Mouse (Mus musculus) layer of hippocampus, adult 18-20 months (tissue): ENCODE data around the gene Tspan14. TPM values are rescaled to one million over a fixed set of nuclear protein-coding genes. Genes with fewer than 3 reads are reported as not detected.

Experiments used
- DNase-seq, 2 experiments: peaks; one replicate each; pipeline ENCODE4 v3.0.0; 2022; ENCODE audit warnings: low spot score in 2 of 2
- total RNA-seq, 2 experiments: library from RNA; stranded (reverse); gene quantifications; 2 replicates each; pipeline ENCODE4 v1.2.3; 2021

Tspan14 gene
- total RNA-seq, 2 experiments from 2014 or later = 30.5 to 33.7 TPM

- no peak for DNase-seq
These were observed 13.2 kb downstream of the Tspan14 start for GRCm38 (mm10) chr14:40953381-40953780.

DNA sequence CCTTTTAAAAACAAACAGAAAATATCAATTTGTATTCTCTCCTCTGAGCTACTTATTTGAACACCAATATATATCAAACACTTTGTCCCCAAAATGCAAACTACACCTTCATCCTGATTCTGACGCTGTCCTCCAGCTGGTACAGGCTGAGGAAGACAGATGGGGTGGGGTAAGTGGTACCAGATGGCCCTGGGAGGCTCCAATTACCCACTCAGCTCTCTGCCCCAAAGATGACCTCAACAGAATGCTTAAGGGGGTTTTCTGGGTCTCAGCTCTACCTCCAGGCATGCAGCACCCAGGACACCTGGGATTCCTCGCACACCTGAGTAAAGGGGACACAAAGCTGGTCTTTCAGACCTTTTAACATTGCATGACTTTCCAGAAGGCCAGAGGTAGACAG lies 13.9 kb downstream of the Tspan14 start:
- DNase-seq = no peak

DNA sequence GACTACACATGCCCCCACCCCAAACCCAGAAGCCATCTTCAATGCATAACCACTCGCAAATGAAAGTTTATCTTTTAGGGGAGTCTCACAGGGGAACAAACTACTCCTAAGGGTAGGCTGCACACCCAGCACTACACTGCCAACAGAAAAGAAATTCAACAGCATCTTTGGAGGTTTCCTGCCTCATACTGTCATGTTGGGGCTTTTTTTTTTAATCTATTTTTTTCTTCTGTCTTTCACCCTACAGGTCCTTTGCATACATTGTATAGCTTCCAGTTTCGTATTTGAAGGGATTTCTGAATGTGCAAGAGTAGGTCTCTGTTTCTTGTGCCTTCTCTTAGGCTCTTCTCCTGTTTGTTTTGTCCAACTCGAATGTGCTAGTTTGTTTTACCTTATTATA lies 14.3 kb downstream of the Tspan14 start:
- DNase-seq = no peak

- no peak for DNase-seq
These were observed 16.6 kb downstream of the Tspan14 start for GRCm38 (mm10) chr14:40949730-40950614.

GRCm38 (mm10) chr14:40949047-40949446 lies 17.6 kb downstream of the Tspan14 start:
- DNase-seq = no peak

- DNase-seq = no peak
These were observed 18.1 kb downstream of the Tspan14 start for GRCm38 (mm10) chr14:40948522-40948921.

- no peak for DNase-seq
These were observed 18.9 kb downstream of the Tspan14 start for GRCm38 (mm10) chr14:40947431-40948394.

DNA sequence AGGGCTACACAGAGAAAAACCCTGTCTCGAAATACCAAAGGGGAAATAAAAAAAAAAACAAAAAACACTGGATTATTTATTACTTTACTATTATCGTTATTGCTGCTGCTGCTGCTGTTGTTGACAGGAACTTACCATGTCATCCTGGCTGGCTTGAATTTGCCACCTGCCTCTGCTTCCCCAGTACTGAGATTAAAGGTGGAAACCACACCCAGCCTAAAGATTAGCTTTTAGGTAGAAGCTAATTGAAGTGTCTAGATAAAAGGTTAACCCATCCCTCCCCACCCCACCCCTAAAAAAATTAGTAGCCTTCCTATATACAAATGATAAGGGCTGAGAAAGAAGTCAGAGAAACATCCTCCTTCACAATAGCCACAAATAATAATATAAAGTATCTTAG lies 22.8 kb downstream of the Tspan14 start:
- DNase-seq = no peak

DNA sequence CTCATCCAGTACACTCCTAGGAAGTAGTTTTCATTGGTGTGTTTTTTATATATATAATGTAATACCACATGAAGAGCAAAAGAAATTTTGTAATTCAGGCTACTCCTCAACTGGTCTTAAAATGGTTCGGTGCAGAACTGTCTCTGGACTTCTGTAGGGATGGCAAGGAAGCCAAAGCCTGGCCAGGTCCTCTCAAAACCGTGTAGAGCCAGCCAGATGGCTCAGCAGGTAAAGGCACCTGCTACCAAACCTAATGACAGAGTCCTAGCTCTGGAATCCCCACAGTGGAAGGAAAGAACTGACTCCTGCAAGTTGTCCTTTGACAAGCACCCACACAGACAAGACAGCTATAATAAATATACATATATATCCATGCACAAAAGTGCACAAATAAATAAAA lies 24.2 kb downstream of the Tspan14 start:
- no peak for DNase-seq

- DNase-seq = no peak
These were observed 28.1 kb downstream of the Tspan14 start for GRCm38 (mm10) chr14:40938380-40938987.

GRCm38 (mm10) chr14:40937052-40937451 lies 29.6 kb downstream of the Tspan14 start:
- no peak for DNase-seq

DNA sequence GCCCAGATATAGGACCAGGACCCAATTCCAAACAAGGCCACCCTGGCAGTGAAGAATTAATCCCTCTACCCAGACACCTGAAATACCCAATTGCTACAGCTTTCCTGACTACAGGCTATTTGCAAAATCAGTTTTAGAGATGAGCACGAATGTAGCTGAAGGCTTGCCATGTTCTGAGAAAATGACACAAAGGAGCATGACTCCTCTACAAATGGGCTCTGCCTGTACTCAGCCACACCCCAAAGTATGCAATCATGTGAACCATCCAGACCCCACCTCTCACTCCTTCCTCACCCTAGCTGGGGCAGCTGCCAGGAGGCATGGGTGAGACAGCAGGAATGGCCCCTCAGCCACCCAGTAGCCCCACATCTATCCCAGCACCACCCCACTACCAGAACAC lies 31.1 kb downstream of the Tspan14 start:
- DNase-seq = no peak

GRCm38 (mm10) chr14:40935054-40935453 lies 31.6 kb downstream of the Tspan14 start:
- DNase-seq = no peak

DNA sequence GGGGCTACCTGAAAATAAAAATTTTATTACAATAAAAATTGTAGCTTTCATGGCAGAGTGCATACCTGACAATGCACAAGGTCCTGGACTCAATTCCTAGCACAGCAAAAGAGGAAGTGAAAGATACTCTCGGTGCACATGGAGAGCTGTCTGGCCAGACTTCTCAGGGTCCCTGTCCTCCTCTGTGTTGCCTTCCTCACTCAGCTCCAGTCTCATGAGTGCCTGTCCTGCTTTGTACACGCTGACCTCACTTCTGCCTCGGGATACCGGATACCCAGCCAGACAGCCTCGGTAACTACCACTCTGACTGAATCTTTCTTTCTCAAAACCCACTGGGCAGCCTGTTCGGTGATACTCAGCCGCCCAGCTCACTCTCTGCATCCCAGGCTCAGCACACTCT lies 33.3 kb downstream of the Tspan14 start:
- no peak for DNase-seq

GRCm38 (mm10) chr14:40932225-40932624 lies 34.4 kb downstream of the Tspan14 start:
- DNase-seq = no peak

- no peak for DNase-seq
These were observed 35.3 kb downstream of the Tspan14 start for GRCm38 (mm10) chr14:40931115-40931829.

GRCm38 (mm10) chr14:40929943-40930342 lies 36.7 kb downstream of the Tspan14 start:
- DNase-seq = no peak

- DNase-seq = no peak
These were observed 37.7 kb downstream of the Tspan14 start for GRCm38 (mm10) chr14:40928897-40929296.

- no peak for DNase-seq
These were observed 39.6 kb downstream of the Tspan14 start for GRCm38 (mm10) chr14:40927041-40927440.

- DNase-seq = no peak
These were observed 42.1 kb downstream of the Tspan14 start for GRCm38 (mm10) chr14:40924378-40925113.
